Mouse (Mus musculus): ENCODE data around the gene Igfbp4.
A peak's percentile ranks its signal among the peaks of the same experiment; 100 is the strongest.

Igfbp4 gene

DNA sequence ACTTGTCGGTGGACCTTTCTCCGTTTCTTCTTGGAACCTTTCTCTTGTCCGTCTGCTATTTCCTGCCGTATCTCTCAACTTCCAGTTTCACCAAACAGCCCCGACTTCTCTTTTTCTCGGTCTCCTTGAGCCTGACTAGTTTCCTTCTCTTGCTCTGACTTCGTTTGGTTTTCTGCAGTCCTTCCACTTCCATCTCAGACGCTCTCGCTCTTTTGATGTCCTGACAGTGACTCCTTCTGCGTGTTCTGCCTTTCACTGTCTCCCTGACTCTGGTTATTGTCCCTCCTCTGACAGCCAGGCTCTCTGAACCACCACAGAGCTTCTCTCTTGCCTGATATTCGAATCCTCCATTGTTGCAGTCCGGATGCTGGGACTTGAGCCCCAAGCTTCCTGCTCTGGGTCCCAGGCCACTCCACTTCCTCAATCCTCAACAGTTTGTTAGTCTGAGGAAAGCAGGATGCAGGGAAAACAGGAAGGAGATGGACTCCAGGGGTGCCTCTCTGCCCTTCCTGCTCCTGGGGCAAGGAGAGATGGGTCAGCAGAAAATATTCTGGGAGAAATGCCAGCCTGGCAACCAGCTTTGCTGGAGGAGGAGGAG, 1.9 kb downstream of the Igfbp4 start:
- no peak for DNase-seq

DNA sequence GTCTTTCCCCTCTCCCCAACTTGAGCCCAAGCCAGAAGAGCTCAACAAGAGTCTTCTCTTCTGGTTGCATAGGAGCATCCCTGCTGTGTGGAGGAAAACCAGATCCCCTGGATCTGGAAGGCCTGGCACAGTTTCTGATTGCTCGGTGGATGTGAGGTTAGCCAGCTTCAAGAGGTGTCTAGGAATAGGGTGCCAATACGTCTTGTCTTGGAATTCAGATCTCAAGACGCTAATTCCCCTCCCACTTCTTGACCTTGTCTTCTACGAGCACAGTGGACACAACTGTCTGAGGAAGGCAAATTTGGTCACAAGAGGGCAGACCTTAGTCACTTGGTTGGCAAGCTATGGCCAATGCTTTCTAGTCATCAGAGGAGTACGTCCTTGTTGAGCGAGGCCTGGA, 2.6 kb downstream of the Igfbp4 start:
- no peak for DNase-seq

DNA sequence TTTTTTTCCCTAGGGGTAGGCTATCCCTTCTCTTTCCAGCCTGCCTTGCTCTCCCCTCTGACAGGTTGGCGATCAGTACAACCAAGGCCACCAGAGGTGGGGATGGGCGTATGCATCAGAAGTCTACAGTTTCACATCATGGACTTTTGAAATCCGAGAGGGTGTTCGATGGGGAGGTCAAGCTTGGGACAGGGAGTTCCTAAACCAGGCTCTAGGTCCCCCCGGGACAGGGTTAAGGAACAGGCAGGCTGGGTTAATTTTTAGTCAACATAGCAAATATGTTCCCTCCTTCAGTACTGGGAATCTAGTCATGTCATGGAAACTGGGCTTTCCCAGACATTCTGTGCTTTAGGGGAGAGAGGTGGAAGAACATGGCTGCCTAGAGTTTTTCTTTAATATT, 3.3 kb downstream of the Igfbp4 start:
- no peak for DNase-seq

DNA sequence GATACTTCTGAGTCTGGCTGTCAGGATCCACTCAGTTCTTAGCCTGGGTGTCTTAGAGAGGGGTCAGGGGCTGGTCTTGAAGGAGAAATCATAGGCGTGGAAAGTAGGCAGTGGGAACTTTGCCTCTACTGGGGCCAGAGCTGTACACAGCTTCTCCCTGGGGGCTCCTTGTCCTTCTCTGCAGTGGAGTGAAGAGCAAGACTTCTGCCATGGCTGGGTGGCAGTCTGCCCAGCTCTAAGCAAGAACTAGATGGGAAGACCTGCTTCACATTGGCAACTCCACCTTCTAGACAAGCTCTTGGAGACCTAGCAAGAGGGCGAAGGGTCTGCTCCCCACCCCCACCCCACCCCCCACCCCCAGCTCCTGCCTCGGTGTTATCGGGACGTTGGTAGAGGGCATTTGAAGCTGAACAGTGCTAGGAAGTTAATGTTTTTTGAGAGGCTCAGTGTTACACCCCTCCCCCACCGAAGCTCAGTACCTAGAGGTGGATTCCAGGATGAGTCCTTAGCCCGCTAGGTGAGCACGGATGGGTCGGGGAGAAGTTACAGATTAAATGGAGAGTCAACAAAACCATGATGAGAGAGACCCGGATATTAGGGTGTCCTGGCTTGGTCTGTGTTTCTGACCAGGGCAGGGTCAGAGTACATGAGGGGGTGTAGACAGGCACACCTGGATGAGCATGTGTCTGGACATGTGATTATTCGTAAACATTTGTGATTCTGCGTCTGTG, 4.3 kb downstream of the Igfbp4 start:
- no peak for DNase-seq

DNA sequence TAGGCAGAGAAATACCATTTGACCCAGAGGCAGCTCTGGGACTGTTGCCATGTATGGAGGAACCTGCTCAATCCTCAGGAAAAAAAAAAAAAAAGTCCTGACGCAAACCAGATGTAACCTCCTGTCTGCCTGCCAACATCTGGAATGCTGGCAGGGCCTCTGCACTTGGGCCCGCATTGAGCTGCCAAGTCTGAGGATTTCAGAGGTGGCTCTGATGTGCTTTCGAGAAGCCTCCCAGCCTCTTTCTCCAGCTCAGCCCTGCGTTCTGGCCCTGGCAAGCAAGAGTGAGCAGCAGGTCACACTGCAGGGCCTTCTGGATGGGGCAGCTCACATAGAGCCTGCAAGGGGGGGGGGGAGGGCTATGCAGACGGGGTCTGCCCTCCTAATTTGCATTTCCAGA, 6.1 kb downstream of the Igfbp4 start:
- DNase-seq: no peak

DNA sequence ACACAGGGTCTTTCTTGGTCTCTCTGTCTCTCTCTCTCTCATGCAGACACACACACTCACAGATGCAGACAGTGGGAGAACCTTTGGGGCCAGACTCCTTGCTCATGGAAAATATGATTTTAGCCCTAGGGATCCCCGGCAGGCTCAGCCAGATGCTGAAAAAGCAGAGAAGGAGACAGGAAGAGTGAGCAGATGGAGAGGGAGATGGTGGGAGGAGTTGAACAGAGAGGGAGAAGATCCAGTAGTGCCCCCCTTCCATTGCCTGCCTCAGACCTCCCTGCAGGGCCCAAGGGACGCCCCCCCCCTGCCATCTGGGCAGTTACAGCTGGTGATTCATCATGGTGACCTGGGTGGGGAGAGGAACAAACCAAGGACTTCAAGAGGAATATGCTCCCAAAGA, 6.6 kb downstream of the Igfbp4 start:
- DNase-seq: no peak

DNA sequence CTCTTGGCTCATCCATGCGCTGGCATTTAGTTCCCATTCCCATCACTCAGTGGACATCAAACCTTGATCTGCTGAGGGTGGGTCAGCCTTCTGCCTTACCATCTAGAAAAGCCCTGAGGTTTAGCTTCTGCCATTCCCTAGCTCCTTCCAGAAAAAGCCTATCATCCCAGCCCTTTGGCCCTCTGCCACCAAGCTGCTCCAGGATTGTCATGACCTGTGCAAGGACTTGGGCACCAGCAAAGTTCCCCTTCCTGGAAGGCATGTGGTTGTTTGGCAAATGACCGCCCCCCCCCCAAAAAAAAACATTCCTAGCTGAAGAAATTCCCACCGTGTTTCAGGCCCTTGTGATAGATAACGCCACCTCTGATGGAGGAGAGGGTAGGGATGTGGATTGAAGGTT, 14.1 kb downstream of the Igfbp4 start:
- DNase-seq: no peak

DNA sequence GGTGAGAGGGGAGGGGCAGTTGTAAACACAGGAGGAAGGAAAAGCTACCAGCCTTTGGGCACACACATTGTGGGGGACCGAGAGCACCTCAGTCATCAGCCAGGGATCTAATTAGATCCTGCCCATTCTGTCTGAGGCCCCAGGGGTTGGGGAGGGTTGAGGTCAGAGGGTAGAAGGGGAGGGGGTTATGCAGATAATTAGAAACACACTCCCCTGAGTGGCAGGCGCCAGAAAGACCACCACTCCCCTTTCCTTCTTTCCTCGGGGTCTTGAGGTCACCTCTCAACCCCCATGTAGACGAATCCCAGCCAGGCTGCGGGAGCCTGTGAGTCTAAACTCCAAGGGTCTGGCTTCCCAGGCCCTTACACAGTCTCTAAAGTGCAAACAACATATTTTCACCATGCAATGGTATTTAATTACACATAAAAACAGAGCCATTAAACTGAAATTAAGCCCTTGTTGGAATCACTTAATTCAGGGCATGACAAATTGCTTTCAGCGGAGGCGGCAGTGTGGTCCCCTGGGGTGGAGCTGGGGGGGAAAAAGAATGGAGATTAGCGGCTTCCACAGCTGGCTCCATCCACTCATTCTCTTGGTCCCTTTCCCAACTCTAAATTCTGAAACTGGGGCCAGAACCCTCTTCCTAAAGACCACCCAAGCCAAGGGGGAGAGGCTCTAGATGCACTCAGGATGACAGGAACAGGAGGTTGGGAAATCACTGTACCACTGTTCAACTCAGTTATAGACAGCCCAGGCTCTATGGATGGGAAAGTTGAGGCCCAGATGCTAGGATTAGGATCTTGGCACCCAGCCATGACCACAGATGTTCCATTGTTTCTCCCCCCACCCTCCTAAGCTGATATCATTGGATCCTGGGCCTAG, 14.8 kb downstream of the Igfbp4 start:
- no peak for DNase-seq

DNA sequence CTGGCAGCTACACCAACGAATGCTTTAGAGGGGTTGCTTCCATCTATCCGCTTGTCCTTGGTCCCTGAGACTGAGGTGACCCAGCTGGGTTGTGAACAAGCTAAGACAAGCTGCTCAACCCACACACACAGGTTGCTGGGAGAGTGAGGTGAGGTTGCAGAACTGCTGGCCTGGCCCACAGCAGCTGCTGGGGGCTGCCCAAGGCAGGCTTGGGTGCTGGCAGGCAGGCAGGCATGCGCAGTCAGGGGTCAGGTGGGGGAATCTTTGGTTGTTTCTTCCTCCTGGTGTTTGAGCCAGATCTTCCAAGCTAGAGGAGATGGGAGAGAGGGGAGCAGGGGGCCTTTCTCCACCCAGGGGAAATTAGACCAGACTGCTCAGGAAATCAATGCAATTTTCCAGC, 19.4 kb downstream of the Igfbp4 start:
- no peak for DNase-seq

DNA sequence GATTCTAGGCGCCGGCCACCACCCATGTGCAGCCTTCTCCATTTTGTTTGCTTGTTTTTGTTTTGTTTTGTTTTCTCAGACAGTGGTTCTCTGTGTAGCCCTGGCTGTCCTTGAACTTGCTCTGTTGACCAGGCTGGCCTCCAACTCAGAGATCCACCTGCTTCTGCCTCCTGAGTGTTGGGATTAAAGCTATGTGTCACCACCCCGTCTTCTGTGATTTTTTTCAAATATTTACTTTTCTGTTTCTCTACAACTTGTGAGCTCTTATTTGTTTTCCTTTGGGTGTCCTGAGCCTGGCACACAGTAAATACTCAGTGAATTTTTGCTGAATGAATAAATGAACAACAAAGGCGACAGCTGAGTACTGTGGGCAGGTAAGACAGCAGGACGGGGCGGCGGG, 21.6 kb downstream of the Igfbp4 start:
- no peak for DNase-seq

DNA sequence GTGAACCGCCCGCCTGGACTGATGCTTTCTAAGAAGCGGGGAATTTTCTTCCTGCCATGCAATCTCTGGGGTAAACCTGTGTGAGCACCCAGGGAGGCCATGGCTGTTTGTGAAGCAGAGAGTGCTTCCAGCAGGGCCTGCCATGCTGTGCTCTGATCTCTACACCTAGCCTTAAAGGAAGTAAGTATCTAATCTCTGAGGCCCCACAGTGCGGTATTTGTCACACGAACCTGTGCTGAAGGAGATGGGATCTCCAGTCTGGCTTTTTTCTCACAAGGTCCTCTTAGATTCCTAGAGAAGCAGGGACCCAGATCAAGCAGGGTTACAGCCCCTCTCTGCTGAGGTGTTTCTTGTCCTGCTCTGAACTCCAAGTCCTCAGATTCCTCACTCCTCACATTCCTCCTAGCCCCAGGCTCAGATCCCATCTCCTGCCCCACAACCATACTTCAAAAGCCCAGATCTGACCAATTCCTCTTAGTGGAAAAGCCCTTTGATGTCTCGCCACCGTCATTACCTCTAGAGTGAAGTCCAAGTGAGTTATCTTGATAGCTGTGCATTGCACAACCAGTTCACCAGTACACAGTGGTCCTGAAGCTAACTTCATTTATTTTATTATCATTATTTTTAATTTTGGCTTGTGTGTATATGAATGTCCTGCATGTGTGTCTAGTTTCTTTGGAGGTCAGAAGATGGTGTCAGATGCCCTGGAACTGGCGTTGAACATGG, 22.5 kb downstream of the Igfbp4 start:
- no peak for DNase-seq

DNA sequence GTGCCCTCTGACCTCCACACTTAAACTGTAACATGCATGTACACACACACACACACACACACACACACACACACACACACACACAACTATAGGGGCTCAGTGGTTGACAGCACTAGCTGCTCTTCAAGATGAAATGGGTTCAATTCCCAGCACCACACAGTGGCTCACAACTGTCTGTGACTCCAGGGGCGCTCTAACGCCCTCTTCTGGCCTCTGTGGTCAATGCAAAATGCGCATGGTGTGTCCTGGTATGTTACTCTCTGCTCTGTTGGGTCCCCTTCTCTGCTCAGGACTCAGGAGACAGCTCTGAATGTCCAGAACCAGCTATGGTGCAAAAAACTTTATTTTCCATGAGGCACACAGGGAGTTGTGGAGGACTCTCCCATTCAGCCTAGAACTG, 24.3 kb downstream of the Igfbp4 start:
- no peak for DNase-seq

DNA sequence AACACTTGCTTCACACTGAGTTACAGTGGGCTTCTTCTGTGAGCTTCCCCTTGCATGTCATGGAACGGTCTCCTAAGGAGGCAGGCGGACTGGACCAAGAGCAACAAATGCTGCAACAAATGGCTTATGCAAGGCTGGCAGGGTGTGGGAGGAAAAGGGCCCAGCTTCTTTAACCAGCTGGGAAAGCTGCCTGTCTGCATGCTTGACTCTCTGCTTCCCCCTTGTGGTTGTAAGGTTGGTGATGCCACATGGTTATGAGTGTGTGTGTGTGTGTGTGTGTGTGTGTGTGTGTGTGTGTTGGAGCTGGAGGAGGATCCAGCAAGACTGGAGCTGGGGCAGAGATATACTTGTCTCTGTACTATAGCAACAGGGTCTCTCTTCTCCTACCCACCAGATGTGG, 24.9 kb downstream of the Igfbp4 start:
- peak; percentile 73 for DNase-seq

DNA sequence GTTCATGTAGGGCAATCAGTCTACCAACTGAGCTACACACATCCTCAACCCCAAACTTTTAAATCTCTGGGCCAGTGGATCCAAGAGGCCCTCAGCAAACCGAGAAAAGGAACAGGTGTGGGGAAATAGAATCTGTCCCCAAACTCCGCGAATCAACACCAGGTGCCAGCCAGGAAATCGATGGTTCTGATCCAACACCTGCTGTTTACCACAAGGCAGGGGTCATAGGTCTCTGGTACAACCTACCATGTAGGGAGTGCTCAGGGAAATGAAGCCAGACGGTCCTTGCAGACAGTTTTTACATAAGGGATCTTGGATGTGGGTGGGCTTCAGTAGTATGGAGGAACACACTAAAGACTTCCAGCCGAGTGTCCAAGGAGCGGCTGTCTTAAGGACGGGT, 26.5 kb downstream of the Igfbp4 start:
- DNase-seq: no peak

DNA sequence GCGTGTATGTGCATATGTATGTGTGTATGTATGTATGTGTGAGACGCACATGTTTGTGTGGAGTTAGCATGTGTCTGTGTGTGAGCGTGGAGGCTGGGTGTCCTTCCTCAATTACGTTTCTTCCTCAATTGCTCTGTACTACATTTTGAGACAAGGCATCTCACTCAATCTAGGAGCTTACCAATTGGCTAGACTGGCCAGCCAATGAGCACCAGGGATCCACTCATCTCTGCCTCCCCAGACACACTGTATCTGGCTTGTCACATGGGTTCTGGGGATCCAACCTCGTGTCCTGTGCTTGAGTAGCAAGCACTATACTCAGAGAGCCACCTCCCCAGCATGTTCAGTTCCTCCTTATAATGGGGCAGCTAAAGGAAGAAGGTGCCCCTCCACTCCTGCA, 27.4 kb downstream of the Igfbp4 start:
- no peak for DNase-seq

DNA sequence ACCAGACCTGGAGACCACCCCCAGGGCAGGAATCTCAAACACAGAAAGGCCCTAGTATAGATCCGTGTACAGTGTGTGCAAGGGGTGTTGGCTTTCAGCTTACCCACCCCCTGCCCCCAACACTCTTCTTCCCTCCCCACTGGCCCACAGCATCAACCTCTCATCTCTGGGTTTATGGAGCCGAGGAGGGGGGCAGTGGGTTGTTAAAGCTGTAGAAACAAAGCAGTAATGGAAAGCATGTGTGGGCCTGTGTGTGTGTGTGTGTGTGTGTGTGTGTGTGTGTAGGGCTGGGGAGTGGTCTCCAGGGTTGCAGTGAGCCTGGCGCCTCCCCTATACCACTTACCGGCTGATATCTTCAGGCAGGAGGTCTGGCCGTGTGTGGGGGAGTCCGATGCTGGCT, 30.8 kb downstream of the Igfbp4 start:
- no peak for DNase-seq

DNA sequence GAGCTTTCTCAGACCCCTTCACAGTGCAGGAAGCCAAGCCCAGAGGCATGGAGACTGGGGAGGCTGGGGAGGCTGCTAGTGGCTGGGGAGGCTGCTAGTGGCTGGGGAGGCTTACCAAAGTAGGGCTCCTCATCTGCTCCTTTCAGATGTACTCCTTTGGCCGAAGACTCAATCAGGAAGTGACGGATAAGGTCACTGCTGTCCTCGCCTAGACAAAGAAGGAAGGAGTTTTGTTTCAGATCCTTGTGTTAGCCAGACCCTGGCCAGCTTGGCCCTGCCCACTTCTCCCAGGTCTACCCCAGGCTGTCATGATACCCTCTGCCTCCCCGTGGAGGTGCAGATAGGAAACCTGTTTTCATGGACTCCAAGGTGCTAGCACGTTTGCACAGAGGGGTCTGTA, 32.7 kb downstream of the Igfbp4 start:
- no peak for DNase-seq

DNA sequence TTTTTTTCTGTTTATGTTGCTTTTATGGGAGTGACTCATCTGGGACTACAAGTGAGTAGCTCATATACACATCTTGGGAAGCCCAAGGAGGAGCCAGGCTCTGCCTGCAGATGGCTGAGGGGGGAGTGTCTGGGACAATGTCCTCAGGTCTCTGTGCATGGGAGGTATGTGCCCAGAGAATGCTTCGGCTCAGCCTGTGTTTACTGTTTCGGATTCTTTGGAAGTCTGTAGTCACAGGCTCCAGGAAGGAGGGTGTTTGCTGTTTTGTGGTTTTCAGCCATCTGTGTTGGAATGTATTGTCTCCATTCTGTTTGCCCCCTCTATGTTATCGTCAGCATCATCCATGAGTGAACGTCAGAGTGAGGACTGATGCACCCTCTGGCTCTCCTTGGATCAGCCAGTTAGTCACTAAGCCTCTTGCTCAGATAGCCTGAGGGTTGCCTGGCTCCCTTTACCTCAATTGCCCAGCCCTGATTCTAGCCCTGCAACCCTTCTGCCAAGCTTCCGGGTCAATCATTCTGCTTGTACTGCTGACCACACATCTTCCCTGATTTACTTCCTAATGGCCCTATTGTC, 35.8 kb downstream of the Igfbp4 start:
- DNase-seq: no peak

DNA sequence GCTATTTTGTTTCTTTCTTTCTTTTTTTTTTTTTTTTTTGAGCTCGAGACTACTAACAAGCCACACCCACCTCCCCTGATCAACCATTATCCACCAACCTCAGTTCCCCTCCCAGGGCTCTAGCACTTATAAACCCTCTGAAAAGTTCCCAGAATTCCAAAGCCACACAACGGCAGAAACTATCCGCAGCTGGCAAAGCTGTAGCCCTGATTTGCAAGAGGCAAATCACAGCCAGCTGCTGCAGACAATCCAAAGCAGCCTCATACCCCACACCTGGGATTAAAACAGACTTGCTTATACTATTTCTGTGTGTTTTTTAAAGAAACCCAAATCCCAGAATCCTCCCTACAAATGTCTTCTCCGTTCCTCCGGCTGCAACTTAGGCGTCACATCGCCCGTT, 36.8 kb downstream of the Igfbp4 start:
- no peak for DNase-seq

DNA sequence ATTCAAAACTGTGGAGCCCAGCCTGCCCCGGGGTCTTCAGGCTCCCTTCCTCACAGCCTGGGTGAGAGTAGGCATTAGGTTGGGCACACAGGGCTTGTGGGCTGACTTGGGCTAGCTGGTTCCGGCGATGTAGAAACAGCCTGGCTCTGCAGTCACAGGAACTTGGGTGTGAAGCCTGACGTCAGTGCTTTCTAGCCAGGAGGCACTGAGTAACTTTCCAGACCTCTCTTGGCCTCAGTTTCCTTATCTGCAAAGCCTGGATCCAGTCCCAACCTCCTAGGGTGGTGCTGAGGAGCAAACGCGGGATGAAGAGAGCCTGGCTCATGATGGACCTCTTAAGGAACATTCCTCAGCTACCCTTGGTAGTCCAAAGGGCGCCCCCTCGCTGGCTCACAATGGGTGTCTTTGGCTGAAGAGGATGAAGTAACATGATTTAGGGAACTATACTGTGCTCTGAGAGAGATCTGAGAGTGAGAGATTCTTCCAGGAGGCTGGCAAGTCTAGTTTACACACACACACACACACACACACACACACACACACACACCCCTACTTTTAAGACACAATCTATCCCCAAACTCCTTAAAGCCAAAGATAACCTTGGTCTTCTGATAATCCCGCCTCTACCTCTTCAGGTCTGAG, 40.0 kb downstream of the Igfbp4 start:
- DNase-seq: no peak

DNA sequence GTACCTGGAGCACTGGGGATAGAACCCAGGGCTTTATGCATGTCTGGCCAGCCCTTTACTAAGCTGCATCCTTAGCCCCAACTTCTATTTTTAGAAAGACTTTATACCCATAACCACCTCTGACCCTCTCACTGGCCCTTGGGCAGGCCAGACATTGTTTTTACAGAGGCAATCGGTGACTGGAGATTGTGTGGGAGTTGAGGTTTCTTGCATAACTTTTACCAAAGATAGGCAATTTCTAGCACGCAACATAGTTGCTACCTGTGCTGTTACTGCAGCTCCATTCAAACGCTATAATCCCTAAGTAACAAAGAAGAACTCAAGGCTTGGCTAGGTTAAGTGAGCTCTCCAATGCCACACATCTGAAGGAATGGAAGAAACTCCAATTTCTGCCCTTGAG, 40.5 kb downstream of the Igfbp4 start:
- no peak for DNase-seq

DNA sequence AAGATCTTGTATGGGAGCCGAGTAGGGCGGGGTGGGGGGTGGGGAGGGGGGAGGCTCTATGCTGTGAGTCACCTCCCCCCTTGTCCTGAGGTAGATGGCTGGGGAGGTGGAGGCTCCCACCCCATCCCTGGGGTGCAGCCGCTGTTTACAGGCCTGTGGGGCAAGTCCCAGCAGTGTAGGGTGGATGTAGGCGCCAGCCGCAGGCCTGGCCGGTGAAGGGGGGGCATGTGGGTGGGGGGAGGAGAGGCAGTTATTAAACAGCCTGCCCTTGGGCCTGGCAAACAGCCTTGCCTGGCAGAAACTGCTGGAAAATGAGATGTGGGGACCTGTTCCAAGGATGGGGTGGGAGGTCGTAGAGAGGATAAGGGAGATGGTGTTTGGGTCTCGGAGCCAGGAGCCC, 41.1 kb downstream of the Igfbp4 start:
- DNase-seq: no peak

DNA sequence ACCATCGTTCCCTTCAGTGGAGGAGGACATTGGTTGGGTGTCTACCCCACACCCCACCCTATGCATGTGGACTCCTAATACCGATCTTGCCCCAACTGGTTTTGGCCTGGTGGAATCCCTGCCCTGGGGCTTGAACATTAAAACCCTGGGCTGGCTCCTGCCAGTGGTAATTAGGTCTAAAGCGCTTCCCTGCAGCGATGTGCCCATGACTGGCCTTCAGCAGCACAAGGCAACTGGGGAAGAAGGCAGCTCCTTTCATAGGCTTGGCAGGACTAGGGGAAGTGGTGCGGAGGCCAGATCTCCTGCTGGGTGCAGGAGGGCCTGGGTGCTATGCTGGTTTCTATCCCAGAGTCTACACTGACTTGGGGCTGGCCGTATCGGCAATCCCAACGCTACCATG, 42.5 kb downstream of the Igfbp4 start:
- DNase-seq: no peak
